Mouse (Mus musculus): Measurements from ENCODE around the gene Txnrd3.

GRCm38 (mm10) chr6:89679291-89679835 is 35.6 kb downstream of the Txnrd3 start:
- TF ChIP-seq CTCF (IDR thresholded peaks at IDR 0.05; ENCODE audit: control insufficient read depth, insufficient read depth, insufficient replicate concordance, low read depth, low read length) = peak; percentile 84; the same call in 1 of the 2 replicates
- TF ChIP-seq POLR2A (IDR thresholded peaks at IDR 0.05; ENCODE audit: control insufficient read depth, low read depth, low read length) = no peak
